Mouse (Mus musculus) monocyte, adult 5-6 weeks (primary cell): ENCODE results near the gene Dnaaf1. TPM values are rescaled to one million over a fixed set of nuclear protein-coding genes. Genes with fewer than 3 reads are reported as not detected.

Experiments
- ATAC-seq: fragments of 153-309, 156-312 bp; replicated peaks from 2 replicates; pipeline ENCODE4 v1.8.0; 2017; ENCODE audit warnings: mild to moderate bottlenecking; ENCODE audit not compliant: low TSS enrichment, insufficient number of reproducible peaks, severe bottlenecking, poor library complexity, low FRiP score
- total RNA-seq: library from RNA; stranded (forward); fragments of 200-1000, 200-491, 200-594 nt; gene quantifications from 3 replicates; pipeline ENCODE4 v1.2.3, GENCODE M21; 2017

Gene Dnaaf1
- total RNA-seq, 1 experiment from 2014 or later: not detected

DNA sequence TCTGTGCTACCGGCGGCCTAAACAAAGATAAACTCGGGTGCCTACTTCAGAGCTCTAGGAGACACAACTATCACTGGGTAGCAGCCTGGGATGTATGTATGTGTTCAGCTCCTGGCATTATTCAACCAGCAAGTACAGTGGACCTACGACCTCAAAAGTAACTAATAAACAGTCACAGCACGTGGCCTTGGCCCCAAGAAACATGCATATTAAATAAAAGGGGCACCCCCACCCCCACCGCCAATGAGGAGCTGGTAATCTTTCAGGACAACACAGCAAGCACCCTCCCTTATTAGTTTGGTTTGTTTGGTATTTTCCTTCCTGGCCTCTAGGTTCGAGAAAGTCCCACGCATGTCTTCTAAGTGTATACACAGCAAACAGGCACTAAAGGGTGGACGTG lies 6.8 kb upstream of the Dnaaf1 start:
- no peak for ATAC-seq

DNA sequence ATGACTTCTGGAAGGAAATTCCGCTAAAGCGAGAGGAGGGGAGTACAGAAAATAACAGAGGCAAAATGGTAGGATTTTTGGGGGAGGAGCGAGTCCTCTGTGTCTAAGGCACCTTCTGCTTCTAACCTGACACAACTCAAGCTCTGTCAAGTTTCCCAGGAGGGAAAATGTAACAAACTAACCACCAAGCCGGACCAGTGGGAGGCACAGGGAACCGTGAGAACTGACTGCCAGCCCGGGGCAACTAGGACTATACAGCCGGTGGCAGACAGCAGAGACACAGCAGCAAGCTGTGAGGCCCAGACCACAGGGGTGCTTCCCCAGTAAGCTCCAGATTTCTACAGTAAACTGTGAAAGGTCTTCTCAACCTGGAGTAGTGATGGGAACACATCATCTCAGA lies 6.1 kb upstream of the Dnaaf1 start:
- no peak for ATAC-seq

DNA sequence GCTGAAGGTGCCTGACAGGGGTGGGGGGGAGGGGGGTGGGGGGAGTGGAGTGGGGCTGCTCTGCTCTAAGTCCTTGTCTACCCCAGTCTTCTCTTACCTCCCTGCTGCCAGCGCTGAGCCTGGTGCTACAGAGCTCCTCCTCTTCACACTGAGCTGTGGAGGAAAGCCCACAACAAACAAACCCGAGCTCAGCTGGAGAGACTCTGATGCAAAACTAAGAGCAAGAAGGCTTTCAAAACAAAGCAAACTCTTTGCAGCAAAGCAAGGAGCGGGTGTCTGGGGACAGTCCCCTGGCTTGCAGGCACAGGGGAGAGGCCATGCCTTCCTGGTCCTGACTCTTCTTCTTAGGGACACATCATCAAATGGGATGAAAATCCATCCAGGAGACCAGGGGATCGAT lies 5.2 kb upstream of the Dnaaf1 start:
- no peak for ATAC-seq

DNA sequence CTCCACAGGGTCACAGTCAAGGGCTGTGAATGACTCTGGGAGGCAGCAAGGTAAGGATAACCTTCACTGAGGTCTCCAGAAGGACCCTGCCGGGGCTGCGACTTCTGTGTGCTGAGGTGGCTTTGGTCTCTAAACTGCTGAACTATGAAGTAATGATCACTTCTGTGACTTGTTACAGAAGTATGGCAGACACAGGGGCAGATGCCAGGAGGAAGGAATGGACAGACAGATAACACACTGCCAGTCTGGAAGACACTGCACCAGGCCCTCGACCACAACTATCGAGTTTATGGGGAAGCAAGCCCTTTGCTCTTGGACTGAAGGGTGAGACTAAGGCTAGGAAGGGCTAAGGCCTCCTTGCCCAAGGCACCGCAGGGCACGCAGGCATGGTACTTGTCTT lies 3.9 kb upstream of the Dnaaf1 start:
- no peak for ATAC-seq

DNA sequence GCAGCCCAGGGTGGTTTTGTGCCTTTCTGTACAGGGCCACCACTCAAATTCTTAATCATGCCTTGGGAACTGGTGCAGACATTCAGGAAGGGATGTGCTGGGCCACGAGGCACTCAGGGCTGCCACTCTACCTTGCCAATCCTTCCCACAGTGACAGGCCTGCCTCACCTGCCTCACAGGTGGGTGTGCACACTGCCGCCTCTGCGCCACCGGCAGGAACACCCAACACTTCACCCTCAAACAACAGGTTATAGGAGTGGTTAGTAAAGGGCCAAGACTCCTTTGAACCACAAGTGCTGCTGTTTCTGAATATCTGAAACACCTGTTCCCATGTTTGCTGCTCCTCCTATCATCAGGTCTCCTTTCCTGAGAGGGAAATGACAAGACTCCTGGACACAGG lies 2.6 kb upstream of the Dnaaf1 start:
- no peak for ATAC-seq

DNA sequence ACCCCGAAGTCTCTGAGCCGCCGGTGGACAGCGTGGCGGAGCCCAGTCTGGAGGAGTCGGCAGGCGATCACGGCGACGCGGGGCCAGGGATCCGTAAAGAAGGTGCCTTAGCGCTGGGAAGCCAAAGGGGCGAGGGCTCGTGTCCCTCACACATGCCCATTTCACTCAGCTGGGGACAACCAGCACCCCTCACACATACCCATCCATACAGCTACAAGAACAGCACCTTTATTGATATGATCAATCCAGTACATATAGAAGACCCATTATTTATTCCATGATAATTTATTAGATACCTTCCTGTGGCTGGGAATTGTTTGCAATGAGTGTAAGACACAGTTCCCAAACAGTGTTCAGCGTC lies 311 bp downstream of the Dnaaf1 start:
- no peak; the same call in 1 of the 2 replicates for ATAC-seq

DNA sequence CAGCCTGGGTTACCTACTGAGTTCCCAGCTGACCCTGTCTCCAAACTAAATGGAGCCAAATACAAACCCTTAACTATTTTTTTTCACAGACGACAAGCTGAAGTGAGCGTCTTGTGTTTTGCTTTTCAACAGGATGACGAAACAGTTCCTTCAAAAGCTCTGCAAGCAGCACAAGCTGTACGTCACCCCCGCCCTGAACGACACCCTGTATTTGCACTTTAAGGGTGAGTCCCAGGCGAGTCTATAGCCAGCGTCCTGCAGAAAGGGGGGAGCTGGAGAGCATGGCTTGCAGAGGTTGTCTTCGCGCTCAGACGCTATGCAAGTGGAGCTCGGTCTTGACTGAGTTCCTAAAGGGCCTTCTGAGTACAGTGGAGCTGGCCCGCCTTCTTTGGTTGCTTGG lies 4.1 kb downstream of the Dnaaf1 start:
- ATAC-seq: no peak

DNA sequence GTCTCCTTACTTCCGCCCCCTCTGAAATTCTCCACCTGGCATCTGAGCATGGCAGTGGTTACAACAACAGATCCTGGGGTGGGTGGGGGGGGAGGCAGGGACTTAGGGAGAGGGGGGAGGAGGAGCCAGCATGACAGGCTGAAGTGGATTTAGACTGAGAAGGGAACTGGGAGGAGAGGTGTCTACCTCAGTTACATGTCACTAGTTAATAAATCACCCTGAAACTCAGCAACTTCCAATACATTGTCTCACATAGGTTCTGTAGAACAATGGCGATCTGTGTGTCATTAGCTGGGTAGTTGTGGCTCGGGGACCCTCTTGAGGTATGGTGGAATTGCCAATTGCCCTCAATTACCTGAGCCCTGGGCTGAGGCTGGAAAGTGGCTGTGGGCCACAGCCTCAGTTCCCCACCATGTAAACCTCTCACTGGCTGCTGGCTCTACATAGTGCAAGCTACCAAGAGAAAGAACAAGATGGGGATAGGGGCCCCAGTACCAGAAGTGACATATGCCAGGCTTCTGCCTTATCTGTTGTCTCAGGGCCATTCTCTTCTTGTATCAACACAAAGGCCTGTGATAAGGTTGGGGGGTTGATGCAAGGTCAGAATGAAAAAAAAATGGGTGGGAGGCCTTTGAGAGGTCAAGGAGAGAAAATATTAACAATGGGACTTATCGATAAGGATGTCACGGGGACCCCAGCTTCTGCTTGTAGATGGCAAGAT lies 5.6 kb downstream of the Dnaaf1 start:
- no peak for ATAC-seq

DNA sequence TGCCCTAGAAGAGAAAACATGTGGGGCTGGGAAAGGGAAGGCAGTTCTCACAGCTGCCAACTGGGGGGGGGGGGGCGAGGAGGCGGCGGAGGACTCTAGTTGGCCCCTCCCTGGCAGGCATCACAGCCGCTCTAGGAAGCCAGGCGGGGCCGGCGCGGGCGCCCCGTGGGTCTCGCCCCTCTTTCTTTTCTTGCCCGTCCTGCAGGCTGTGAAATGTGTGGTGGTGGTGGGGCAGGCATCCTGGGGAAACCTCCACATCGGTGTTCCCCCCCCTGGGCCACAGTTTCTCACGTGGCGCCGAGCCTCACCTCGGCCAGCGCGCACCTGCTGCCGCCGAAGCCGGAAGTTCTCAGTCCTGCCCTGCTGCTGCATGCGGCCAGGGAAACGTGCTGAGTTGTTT lies 10.9 kb downstream of the Dnaaf1 start:
- no peak for ATAC-seq

DNA sequence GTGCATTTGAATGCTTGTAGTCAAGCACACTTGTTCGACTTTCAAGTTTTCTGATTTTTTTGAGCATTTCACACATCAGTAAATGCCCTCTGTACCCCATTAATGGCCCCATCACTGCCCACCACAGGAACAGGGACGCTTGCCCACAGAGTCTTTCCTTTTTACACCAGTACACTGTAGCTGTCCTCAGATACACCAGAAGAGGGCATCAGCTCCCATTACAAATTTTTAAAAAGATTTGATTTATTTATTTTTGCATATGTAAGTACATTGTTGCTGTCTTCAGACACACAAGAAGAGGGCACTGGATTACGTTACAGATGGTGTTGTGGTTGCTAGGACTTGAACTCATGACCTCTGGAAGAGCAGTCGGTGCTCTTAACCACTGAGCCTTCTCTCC lies 13.3 kb downstream of the Dnaaf1 start:
- ATAC-seq: no peak

DNA sequence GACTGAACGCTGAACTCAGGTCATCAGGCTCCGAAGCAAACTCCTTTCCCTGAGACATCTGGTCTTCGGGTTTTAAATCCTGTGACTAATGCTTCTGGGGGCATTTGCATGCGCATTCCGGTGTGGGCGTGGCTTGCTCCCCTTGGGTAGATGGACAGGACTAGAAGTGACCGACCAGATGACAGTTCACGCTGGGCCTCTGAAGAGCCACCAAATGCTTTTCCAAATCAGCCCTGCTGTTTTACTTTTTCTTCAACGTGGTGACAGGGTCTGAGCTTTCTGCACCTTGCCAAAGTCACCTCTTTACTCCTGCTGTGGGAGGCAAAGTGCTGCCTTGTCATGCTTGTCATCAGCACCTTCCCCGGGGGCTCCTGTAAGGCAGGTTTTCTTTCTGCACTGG lies 13.8 kb downstream of the Dnaaf1 start:
- ATAC-seq: no peak

DNA sequence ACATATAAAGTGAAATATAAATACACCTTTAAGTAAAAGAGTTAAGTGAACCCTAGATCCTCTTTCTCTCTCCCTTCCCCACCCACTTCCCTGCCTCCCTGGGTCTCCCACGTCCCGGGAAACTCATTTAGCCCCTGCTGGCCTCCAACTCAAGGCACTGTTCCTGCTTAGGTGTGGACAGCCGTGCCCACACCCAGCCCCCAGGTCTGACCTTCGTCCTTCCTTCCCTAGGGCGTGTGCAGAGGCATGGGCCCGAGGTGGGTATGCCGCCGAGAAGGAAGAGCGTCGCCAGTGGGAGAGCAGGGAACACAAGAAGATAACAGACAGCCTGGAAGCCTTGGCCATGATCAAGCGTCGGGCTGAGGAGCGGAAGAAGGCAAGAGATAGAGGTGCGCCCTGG lies 15.3 kb downstream of the Dnaaf1 start:
- ATAC-seq: no peak

DNA sequence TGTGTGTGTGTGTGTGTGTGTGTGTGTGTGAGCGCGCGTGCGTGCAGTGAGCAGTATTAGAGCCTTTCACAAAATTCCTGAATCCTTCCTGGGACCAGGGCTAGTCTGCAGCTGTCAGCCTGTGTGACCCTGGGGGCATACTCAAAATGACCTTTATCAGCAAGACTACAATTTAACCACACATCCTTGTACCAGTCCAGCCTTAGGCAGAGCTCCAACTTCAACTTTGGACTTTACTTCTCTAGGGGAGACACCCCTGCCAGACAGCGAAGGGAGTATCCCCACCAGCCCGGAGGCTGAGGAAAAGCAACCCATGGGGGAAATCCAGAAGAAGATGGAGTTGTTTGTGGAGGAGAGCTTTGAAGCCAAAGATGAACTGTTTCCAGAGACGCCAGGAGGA lies 16.4 kb downstream of the Dnaaf1 start:
- no peak for ATAC-seq

DNA sequence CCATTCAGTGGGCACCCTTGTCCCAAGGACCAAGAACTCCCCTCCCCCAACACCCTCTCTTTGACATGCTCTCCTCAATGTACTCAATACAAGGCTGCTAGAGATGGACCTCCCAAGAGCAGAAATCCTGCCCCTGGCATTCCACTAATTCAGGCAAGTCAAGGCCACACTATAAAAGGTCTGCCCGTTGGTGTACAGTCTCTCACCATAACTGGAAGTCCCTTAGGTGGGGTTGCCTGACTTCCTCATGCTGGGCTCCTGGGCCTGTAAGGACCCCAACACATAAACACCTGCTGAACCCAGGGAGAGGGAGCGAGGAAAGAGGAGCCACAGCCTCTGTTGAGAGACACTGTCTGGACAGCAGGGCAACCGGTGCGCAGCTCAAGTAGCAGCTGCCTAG lies 28.7 kb downstream of the Dnaaf1 start:
- ATAC-seq: no peak

DNA sequence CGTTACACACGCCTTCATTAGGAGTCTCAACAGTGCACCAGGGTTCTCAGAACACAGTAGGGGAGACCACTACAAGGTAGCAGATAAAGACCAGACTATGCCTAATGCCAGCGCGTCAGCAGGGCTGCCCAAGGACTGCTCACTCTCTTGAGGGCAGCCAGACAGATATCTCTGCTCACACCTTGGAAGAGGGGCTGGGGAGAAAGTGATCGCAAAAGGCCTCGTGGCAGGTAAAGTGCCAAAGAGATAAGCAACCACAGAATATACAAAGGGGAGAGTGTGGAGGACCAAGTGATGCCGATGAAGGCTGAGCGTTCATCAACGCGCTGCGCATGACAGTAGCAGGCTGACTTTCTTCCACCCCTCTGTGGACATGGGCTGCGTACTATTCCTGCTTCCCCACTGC lies 29.4 kb downstream of the Dnaaf1 start:
- ATAC-seq: no peak

DNA sequence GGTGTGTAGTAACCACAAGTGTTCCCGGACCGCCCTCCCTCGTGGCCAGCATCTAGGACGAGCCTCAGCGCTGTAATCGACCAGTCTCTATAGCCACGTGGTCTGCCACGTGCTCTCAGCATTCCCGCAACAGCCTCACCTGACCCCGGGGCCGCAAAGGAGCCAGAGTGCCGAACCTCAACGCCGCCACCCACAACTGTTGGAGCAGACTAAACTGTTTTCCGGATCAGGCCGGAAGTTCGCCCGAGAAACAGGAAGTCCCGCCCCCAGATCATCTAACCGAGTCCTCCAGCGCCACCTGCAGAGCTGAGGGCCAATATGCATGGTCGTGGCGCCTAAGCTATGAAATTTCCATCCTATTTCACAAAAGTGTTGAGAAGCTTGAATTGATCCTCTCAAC lies 30.0 kb downstream of the Dnaaf1 start, which contains the start of gene Taf1c:
Gene Taf1c, minus strand, starts transcription at position 227 of the 400 bp plus-strand sequence.
- ATAC-seq: peak; percentile 98

DNA sequence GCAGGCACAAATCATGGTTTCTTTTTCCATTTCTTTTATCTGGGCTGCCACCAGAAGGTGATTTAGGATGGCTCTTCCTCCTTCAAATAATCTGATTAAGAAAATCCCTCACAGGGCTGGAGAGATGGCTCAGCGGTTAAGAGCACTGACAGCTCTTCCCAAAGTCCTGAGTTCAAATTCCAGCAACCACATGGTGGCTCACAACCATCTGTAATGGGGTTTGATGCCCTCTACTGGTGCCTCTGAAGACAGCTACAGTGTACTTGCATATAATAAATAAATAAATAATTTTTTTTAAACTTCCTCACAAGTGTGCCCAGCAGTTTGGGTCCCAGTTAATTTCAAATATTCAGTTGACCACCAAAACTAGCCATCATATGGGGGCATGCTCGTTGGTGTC lies 31.2 kb downstream of the Dnaaf1 start:
- no peak for ATAC-seq

DNA sequence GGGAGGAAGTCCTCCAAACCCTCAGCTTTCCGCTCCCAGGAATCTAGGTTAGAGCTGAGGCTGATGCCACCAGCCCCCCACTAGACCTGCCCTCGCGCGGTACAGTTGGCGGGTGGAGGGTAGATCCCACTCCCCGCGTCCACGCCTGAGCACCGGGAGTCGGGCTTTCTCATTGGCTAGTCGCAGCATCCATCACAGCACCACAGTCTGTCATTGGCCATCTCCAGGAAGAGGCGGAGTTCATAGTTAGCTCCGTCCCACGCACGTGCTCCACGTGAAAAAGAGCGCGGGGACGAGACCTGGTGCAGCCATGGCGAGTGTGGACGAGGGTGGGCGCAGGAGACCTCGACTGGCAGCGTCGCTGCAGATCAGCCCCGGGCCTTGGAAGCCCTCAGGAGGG lies 37.4 kb downstream of the Dnaaf1 start, which contains the start of gene Adad2:
Gene Adad2, plus strand, starts transcription at position 277 of the 400 bp plus-strand sequence.
- no peak for ATAC-seq

DNA sequence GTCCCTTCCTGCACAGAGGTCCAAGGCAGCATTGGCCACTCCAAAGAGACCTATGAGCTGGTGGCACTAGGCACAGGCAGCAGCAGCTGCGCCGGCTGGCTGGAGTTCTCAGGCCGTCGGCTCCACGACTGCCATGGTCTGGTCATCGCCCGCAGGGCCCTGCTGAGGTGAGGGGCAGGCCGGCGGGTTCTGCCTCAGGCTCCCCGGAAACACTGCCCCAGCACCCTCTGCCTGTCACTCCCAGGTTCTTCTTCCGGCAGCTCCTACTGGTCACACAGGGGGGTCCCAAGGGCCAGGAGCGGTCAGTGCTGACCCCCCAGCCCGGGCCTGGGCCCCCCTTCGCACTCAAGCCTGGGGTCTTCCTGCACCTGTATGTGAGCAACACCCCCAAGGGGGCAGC lies 40.1 kb downstream of the Dnaaf1 start:
- ATAC-seq: no peak

DNA sequence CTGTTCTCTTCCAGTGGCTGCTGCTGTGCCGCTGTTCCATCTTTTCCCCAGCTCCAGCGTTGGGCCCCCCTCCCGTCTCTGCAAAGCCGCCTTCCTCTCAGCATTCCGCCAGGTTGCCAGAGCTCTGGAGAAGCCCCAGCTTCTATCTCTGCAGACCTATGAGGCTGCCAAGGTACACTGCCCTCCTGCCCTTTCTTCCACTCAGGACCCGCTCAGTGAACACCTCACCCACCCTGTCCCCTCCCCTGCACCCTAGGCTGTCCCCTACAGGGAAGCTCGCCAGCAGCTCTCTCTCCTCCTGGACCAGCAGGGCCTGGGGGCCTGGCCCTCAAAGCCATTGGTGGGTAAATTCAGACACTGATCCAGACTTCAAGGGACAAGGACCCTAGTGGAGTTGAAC lies 41.3 kb downstream of the Dnaaf1 start:
- ATAC-seq: no peak

DNA sequence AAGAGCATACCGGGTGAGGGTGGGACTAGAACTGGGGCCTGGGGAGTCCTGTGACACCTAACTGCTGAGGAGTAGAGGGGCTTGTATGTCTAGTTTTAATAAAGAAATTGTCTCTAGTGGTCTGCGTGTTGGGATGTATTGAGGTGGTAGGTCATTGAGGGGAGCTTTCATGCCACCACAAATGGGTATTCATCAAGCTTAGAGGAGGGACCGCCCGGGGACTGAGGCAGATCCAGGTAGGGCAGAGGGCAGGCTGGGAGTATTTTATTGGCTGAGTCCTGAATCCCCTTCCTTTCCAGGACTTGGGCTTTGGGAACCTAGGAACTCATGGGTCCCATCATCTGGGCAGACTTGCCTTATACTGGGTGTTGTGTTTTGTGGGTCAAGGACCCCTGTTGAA lies 41.8 kb downstream of the Dnaaf1 start:
- ATAC-seq: no peak
